Mouse (Mus musculus): ENCODE measurements around the gene Elmo2. TPM values are rescaled to one million over a fixed set of nuclear protein-coding genes. Genes with fewer than 3 reads are reported as not detected.
A peak's percentile ranks its signal among the peaks of the same experiment; 100 is the strongest.

Gene Elmo2
- total RNA-seq, 2 experiments from 2014 or later: 171 to 173 TPM

- intact Hi-C loops (cut with DNase I): loop anchor here (1.0 kb wide), 1 partner anchor 37 kb away; no protein-coding TSS in a partner anchor
These were observed 567 bp downstream of the Elmo2 start for GRCm38 (mm10) chr2:165325521-165326303.

GRCm38 (mm10) chr2:165323928-165324327, 2.4 kb downstream of the Elmo2 start:
- DNase-seq (ENCODE audit: low spot score in 2 of 2): no peak
- intact Hi-C loops (cut with DNase I): no loop called here

More at GRCm38 (mm10) chr2:165325521-165326303, 567 bp downstream of the Elmo2 start:
- DNase-seq (ENCODE audit: low spot score in 2 of 2): no peak

- DNase-seq (ENCODE audit: low spot score in 2 of 2): peak in 1 of 2 experiments; percentile 57
- intact Hi-C loops (cut with DNase I): no loop called here
These were observed 2.8 kb downstream of the Elmo2 start for GRCm38 (mm10) chr2:165323484-165323883.

GRCm38 (mm10) chr2:165321981-165322735, 4.1 kb downstream of the Elmo2 start:
- no peak for DNase-seq (ENCODE audit: low spot score in 2 of 2)
- intact Hi-C loops (cut with DNase I): no loop called here

GRCm38 (mm10) chr2:165321381-165321888, 4.8 kb downstream of the Elmo2 start:
- intact Hi-C loops (cut with DNase I): no loop called here
- DNase-seq (ENCODE audit: low spot score in 2 of 2): no peak

GRCm38 (mm10) chr2:165320531-165321150, 5.6 kb downstream of the Elmo2 start:
- DNase-seq (ENCODE audit: low spot score in 2 of 2): peak; percentile 53 to 86
- intact Hi-C loops (cut with DNase I): no loop called here

GRCm38 (mm10) chr2:165319503-165319902, 6.8 kb downstream of the Elmo2 start:
- intact Hi-C loops (cut with DNase I): no loop called here
- no peak for DNase-seq (ENCODE audit: low spot score in 2 of 2)

GRCm38 (mm10) chr2:165318941-165319340, 7.3 kb downstream of the Elmo2 start:
- intact Hi-C loops (cut with DNase I): no loop called here
- no peak for DNase-seq (ENCODE audit: low spot score in 2 of 2)

GRCm38 (mm10) chr2:165317621-165318263, 8.5 kb downstream of the Elmo2 start:
- intact Hi-C loops (cut with DNase I): no loop called here

GRCm38 (mm10) chr2:165316837-165317473, 9.3 kb downstream of the Elmo2 start:
- intact Hi-C loops (cut with DNase I): no loop called here
- peak; percentile 78 to 92 for DNase-seq (ENCODE audit: low spot score in 2 of 2)

More at GRCm38 (mm10) chr2:165317621-165318263, 8.5 kb downstream of the Elmo2 start:
- DNase-seq (ENCODE audit: low spot score in 2 of 2): no peak

- intact Hi-C loops (cut with DNase I): no loop called here
- DNase-seq (ENCODE audit: low spot score in 2 of 2): no peak
These were observed 10.1 kb downstream of the Elmo2 start for GRCm38 (mm10) chr2:165316204-165316603.

- DNase-seq (ENCODE audit: low spot score in 2 of 2): no peak
- intact Hi-C loops (cut with DNase I): no loop called here
These were observed 12.1 kb downstream of the Elmo2 start for GRCm38 (mm10) chr2:165314197-165314596.

GRCm38 (mm10) chr2:165312381-165312780, 13.9 kb downstream of the Elmo2 start:
- no peak for DNase-seq (ENCODE audit: low spot score in 2 of 2)
- intact Hi-C loops (cut with DNase I): no loop called here

- DNase-seq (ENCODE audit: low spot score in 2 of 2): no peak
These were observed 14.7 kb downstream of the Elmo2 start for GRCm38 (mm10) chr2:165311577-165311976.

GRCm38 (mm10) chr2:165310818-165311425, 15.4 kb downstream of the Elmo2 start:
- intact Hi-C loops (cut with DNase I): no loop called here
- DNase-seq (ENCODE audit: low spot score in 2 of 2): no peak

More at GRCm38 (mm10) chr2:165311577-165311976, 14.7 kb downstream of the Elmo2 start:
- intact Hi-C loops (cut with DNase I): no loop called here

- intact Hi-C loops (cut with DNase I): no loop called here
These were observed 18.5 kb downstream of the Elmo2 start for GRCm38 (mm10) chr2:165307801-165308200.

GRCm38 (mm10) chr2:165305438-165305837, 20.8 kb downstream of the Elmo2 start:
- no peak for DNase-seq (ENCODE audit: low spot score in 2 of 2)
- intact Hi-C loops (cut with DNase I): no loop called here

More at GRCm38 (mm10) chr2:165307801-165308200, 18.5 kb downstream of the Elmo2 start:
- DNase-seq (ENCODE audit: low spot score in 2 of 2): no peak

GRCm38 (mm10) chr2:165304819-165305218, 21.5 kb downstream of the Elmo2 start:
- DNase-seq (ENCODE audit: low spot score in 2 of 2): no peak
- intact Hi-C loops (cut with DNase I): no loop called here

Data from left cerebral cortex, postnatal 25 days (tissue).